Mouse (Mus musculus) liver, embryonic 14.5 days (tissue): ENCODE data around the gene 4930503E14Rik.
"Not testable (repeated sequence)": the region's sequence is repeated elsewhere in the genome, so short reads cannot be mapped to it uniquely, and the experiment has no call there.

ENCODE experiments used
- CTCF ChIP-seq: IDR thresholded peaks from 2 replicates; pipeline ENCODE4 v1.5.1; 2016; ENCODE audit warnings: antibody characterized with exemption, low read depth, control low read depth
- EP300 ChIP-seq: IDR thresholded peaks from 2 replicates; pipeline ENCODE4 v1.6.1; 2016; ENCODE audit warnings: antibody characterized with exemption, low read depth

- TF ChIP-seq CTCF, EP300: not testable (repeated sequence)
Measured at GRCm38 (mm10) chr14:44197361-44197760, 15.7 kb downstream of the 4930503E14Rik start, which contains the start of gene Gm8212.
